Mouse (Mus musculus) E14TG2a.4 (cell line): Measurements from ENCODE around the gene Gfra1.

Experiments
- CTCF ChIP-seq: conservative IDR thresholded peaks from 2 replicates; pipeline ENCODE4 v1.5.1; 2014; ENCODE audit warnings: low read length
- POU5F1 ChIP-seq: IDR thresholded peaks from 2 replicates; pipeline ENCODE4 v1.6.1; 2014; ENCODE audit warnings: low read length, borderline replicate concordance

GRCm38 (mm10) chr19:58453581-58453980 lies 2.1 kb downstream of the Gfra1 start:
- TF ChIP-seq CTCF (no peak), POU5F1 (no peak)
